Mouse (Mus musculus): ENCODE results near the gene Mogs. TPM values are rescaled to one million over a fixed set of nuclear protein-coding genes. Genes with fewer than 3 reads are reported as not detected.

The Mogs gene
- 1 to 10 TPM; 6.2 to 6.5 TPM for total RNA-seq (2021)
- long read RNA-seq, experiment 1, transcript Mogs-201 (4 exons, 2,780 nt): major isoform, 25 of 27 reads
- long read RNA-seq, experiment 1, partial matches to known transcripts: 0 of 27 reads
- long read RNA-seq, experiment 1, other reads (novel, unspliced or antisense): 2 of 27 reads
- long read RNA-seq, experiment 2, transcript Mogs-201 (4 exons, 2,780 nt): major isoform, 16 of 21 reads
- long read RNA-seq, experiment 2, partial matches to known transcripts: 0 of 21 reads
- long read RNA-seq, experiment 2, other reads (novel, unspliced or antisense): 5 of 21 reads

DNA sequence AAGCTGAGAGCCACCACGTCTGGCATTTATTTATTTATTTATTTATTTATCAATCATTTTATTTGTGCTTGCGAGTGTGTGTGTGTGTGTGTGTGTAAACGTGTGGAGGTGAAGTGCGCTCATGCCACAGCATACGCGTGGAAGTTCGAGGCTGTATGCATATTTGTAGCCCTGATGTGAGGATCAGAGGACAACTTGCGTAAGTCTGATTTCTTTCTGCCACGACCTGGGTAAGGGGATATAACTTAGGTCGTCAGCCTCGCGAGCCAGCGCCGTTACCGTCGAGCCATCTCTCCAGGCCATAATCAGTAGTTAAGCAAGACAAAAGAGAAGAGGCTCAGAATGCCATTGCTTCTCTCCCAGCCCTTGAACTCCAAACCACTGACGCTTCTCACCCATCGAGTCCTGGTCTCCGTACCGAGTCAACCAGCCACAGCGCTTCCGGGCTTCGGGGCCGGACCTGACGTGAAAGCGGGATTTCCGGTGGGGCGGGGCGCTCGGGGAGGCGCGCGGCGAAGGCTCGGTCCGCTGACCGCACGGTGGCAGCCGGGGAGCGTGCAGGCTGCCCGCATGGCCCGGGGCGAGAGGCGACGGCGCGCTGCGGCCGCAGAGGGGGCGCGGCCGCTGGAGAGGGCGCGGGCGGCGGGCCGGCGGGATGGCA, at the start of gene Mogs:
Gene Mogs, plus strand, starts transcription at position 486 of the 661 bp plus-strand sequence.
- DNase-seq (ENCODE audit: low spot score): peak; percentile 93

- no peak for DNase-seq (ENCODE audit: low spot score)
Observed at GRCm38 (mm10) chr6:83065995-83066394, 49.3 kb upstream of the Mogs start.

DNA sequence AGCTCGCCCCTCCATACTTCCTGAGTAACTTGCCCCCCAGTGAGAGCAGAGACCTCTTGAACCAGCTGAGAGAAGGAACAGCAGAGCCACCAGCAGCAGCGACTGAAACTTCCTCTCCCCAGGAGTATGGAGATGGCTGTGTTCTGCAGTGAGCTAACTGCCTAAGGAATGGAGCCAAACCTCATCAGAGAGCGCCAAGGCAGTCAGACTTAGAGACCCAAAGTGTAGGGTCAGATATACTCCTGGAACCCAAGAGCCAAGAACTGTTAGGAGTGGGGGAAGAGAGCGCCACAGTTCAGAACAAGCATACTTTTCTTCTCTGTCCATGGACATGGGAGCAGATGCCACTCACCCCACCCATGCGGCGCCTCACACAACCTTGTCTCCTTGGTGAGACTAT, 48.9 kb upstream of the Mogs start:
- DNase-seq (ENCODE audit: low spot score): no peak

DNA sequence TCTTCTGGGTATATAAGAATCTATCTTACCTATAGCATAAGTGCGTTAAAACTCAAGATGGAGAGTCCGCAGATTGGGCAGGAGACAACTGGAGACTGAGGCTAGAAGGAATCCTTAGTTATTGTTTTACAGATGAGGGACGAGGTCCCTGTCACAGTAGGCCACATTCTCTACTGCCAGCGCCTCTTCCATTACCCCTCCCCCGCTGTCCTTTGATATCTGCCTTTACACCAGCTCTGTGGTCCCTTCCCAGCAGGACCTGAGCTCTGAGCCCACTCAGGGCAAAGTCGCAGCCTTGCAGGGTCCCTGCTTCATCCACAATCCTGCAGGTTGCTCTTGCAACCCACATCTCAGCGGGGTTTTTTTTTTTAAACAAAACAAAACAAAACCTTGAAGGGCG, 47.1 kb upstream of the Mogs start:
- no peak for DNase-seq (ENCODE audit: low spot score)

DNA sequence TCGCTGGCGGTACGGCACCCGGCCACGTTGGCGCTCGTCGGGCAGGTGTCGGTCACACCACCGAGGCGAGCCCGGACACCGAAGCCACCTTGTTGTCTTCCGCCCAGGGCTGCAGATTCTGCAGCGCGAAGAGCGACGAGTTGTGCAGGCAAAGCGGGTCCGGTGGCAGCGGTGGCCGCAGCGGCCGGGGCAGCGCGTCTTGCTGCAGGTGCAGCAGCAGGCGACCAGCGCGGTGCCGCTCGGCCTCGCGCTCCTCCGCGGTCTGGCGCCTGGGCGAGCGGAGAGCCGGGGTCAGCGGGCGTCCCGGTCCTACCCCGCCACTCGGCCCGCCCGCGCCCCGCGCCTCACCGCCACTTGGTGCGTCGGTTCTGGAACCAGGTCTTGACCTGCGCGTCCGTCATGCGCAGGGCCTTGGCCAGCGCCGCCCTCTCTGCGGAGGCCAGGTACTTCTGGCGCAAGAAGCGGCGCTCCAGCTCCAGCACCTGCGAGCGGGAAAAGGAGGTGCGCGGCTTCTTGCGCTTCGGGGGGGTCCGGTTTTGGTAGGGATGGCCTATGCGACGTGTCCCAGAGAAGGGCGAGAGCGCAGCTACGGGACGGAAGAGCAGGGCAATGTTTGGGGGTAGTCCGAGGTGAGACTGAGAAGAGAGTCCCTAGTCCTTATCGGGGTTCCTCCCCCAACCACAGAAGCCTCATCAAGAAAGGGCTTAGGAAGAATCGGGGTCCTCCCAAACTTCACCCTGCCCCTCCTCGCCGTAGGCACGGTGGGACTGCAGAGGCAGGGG, 46.4 kb upstream of the Mogs start:
- DNase-seq (ENCODE audit: low spot score): no peak

DNA sequence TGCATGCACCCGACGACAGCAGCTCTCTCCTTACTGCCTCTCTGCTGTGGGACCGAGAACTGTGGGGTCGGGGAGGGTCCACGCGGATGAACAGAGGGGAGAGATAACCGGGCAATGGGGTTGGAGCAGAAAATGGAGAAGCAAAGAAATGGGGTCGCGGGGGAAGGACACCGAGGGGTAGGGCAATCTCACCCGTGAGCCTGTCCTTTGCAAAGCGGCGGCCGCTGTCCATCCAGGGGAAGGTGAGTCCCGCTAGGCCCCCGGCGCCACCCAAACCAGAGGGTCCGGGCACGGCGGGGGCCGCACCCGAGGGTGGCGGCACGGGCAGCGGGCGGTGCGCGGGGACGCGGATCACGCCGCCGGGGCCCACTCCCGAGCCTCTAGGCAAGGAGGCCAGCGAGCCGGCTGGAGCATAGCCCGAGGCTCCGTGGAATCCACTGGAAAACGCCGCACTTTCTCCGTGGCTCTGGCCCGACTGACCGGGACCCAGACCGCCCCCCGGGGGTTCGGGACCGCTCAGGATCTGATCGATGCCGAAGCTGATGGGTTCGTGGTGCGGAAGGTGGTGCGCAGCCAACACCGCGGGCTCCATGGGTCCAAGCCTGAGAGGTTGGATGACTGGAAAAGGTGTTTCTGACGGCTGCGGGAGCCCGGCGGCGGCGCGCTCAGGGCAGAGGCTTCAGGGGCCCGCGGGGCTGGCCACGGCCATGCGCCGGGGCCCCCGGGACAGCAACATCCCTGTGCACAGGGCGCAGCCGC, 45.6 kb upstream of the Mogs start:
- DNase-seq (ENCODE audit: low spot score): no peak

DNA sequence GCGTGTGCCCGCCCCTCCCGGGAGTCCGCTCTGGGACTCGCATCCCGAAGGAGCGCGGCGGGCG, 45.2 kb upstream of the Mogs start, which contains the start of gene Tlx2:
Gene Tlx2, minus strand, starts transcription at position 47 of the 64 bp plus-strand sequence.
- no peak for DNase-seq (ENCODE audit: low spot score)

GRCm38 (mm10) chr6:83070311-83071219, 44.7 kb upstream of the Mogs start:
- DNase-seq (ENCODE audit: low spot score): no peak

GRCm38 (mm10) chr6:83071220-83071619, 44.1 kb upstream of the Mogs start:
- DNase-seq (ENCODE audit: low spot score): no peak

- no peak for DNase-seq (ENCODE audit: low spot score)
Observed at GRCm38 (mm10) chr6:83074979-83075378, 40.3 kb upstream of the Mogs start.

DNA sequence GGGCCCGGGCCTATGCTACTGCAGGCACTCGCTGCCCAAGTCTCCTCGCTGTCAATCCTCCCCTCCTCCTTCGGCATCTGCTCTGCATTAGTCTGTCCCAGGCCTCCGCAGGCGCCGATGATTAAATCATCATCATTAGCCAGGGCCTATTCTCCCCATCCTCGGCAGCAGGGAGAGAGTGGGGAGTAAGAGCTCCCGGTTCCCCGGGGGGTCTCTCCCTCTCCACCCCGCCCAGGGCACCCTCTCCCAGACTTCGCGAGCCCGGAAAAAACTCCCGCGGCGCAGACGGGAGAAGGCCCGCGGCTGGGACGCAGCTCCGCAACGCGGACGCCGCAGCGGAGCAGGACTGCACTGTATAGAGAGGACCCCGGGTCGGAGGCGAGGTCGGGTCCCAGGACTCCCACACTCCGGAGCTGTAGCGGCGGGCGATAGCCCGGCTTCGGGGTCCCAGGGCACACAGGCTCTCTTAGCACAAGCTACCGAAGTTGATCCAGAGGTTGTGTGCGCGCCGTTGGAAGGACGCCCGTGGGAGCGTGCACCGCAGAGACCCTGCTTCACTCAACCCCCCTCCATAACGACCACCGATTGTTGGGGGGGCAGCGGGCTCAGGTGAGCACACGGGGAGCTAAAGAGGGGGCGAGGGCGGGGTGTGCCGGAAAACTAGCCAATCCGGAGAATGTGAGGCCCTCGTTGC, 37.5 kb upstream of the Mogs start, which contains the start of gene Pcgf1:
Gene Pcgf1, plus strand, starts transcription at position 240 of the 694 bp plus-strand sequence.
- DNase-seq (ENCODE audit: low spot score): no peak

DNA sequence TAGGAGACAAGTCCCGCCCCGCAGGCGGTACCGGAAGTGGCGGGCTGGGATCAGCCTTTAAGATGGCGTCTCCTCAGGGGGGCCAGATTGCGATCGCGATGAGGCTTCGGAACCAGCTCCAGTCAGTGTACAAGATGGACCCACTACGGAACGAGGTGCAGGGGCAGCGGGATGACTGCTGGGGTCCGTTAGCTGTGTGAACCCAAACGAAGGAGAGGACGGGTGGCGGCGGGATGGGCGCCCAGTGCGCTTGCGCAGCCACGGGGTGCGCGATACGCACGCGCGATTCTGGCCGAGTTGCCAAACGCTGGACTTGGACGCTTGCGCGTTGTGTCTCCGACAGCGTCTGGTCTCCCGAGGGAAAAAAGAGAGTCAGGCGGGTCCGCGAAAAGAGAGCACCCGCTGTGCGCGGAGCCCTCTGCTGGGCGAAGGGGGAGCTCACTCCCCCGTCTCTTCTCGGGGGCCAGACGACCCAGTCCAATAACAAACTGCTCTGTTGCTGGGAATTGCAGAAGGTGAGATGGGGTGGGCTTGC, 36.9 kb upstream of the Mogs start:
- DNase-seq (ENCODE audit: low spot score): peak; percentile 99

DNA sequence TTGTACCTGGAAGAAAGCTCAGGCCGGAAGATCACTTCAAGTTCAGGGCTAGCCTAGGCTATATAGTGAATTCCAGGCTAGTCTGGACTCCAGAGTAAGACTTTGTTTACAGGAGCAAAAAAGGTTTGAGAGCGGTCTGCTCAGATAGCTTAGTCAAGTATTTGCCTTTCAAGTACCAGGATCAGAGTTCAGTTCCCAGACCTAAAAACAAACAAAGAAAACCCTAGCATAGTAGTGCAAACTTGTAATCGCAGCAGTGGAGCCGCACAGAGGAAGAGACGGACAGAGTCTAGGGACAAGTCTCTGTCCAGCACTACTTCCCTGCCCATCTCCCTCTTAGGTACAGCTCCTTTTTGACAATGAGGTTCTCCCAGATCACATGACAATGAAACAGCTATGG, 35.1 kb upstream of the Mogs start:
- DNase-seq (ENCODE audit: low spot score): no peak

- DNase-seq (ENCODE audit: low spot score): no peak
Observed at GRCm38 (mm10) chr6:83083497-83083896, 31.8 kb upstream of the Mogs start.

DNA sequence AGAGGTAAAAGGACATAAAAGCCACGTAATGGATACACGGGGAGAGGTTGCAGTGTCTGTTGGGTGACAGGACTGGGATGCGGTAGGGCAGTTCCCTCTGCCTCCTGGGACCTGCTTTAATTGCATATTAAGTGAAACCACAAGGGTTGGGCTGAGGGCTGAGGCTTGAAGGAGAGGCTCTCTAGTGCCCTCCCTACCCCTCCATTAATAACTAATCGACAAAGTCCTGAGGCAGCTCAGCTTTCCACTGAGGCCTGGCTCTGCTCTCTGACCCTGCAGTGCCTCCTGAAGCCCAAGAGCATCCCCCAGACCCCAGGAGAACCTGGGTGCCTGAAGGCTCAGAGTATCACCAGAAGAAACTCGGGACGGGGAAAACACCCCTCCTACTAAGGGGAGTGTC, 30.8 kb upstream of the Mogs start:
- DNase-seq (ENCODE audit: low spot score): no peak

DNA sequence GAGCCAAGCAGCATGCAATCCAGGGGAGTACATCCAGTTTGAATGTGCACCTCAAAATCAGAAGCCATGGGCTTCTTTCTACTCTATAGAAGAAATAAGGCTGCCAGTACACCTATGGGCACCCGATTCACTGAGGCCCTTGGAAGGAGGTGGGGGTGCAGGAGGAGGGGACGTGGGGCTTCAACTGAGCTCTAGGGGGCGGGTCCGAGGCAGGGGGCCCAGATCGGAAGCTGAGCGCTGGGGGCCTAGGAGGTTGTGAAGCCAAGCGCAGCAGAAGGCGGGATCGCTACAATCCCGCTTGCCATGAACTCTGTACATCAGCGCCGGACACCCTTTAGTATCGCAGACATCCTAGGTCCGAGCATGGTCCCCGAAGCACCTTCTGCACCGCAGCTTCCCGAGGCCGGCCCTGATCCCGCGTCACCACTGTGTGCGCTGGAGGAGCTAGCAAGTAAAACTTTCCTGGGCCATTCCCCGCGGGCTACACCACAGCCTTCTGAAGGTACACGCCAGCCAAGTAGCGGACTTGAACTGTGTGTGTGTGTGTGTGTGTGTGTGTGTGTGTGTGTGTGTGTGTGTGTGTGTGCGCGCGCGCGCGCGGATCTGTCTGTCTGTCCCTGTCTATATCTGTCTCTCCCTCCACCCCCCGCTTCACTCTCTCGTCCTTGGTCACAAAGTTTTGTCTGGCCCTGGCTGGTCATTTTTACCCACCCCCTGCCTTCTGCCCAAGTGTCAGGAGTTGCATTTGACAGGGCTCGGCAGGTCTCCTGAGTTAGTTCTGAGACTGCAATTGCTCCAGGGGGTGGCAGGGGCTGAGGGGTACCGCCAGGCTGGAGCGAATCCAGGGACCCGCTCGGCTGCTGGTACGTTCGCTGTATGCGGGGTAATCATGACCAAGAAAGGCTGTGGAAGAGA, 28.9 kb upstream of the Mogs start, which contains the start of gene Lbx2:
Gene Lbx2, plus strand, starts transcription at position 247 of the 915 bp plus-strand sequence.
- DNase-seq (ENCODE audit: low spot score): no peak

DNA sequence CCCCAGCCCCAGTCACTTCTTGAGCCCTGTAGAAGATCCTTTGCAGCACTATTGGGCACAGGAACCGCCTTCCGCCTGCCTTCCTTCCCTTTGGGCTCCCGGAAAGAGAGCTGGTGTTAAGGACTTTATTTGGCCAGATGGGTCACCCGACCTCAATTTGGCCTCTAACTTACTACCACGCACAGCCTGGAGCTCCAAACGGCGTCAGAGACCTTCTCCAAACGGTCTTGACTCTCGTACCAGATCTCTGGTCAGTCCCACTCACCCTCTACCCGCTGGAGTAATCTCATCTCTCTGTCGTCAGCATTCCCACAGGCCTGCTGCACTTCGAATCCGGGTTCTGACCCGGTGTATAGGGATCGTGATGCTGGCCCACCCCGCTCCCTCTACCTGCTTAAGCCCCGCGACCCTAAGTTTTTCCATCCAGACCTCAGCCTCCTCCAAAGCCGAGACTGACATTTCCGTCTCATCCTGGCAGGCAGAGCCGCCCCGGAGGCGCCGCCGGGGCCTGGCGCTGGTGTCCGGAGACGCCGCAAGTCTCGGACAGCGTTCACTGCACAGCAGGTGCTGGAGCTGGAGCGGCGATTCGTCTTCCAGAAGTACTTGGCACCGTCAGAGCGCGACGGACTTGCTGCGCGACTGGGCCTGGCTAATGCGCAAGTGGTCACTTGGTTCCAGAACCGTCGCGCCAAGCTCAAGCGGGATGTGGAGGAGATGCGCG, 27.9 kb upstream of the Mogs start:
- peak; percentile 49 for DNase-seq (ENCODE audit: low spot score)

GRCm38 (mm10) chr6:83087926-83088260, 27.4 kb upstream of the Mogs start:
- DNase-seq (ENCODE audit: low spot score): no peak

Data from gastrocnemius, adult 18-20 months (tissue).